Mouse (Mus musculus) bone marrow, adult 2 months (tissue): ENCODE results near the gene Ercc1.

ENCODE experiments used
- CTCF ChIP-seq: fragments of 200-500 bp; IDR thresholded peaks from 2 replicates; pipeline ENCODE4 v1.5.1; 2011; ENCODE audit warnings: low read length, control low read depth; ENCODE audit not compliant: control insufficient read depth, insufficient read depth
- POLR2A ChIP-seq: fragments of 200-500 bp; IDR thresholded peaks from 2 replicates; pipeline ENCODE4 v1.6.1; 2011; ENCODE audit warnings: low read depth, mild to moderate bottlenecking, control low read depth, low read length, borderline replicate concordance; ENCODE audit not compliant: control insufficient read depth

GRCm38 (mm10) chr7:19322489-19322888 is 22.1 kb upstream of the Ercc1 start:
- TF ChIP-seq POLR2A = no peak
- no peak for TF ChIP-seq CTCF
